Mouse (Mus musculus): ENCODE data around the gene Olfr1447. TPM values are rescaled to one million over a fixed set of nuclear protein-coding genes. Genes with fewer than 3 reads are reported as not detected.

Gene Olfr1447
- not detected in 2 replicates for polyA plus RNA-seq (2015; fragmentation: Nextera tagmentation; extraction: Ambion mirVana)

- Histone ChIP-seq H3K4me2 (ENCODE audit: low read depth, low read length) (no peak within 1 kb of the TSS), H3K36me3 (replicated peaks; ENCODE audit: insufficient read depth, low read length) (no peaks in the 10 kb centered on the region), H3K4me1 (ENCODE audit: insufficient read depth) (no peaks in the 10 kb centered on the region), H3K4me3 (ENCODE audit: low read depth, low read length) (no peak within 1 kb of the TSS), H3K9me3 (ENCODE audit: low read length) (no peaks in the 10 kb centered on the region), H3K27ac (ENCODE audit: low read depth) (no peak within 1 kb of the TSS), H3K27me3 (ENCODE audit: insufficient read depth, low read length) (no peaks in the 10 kb centered on the region), H3K9ac (replicated peaks) (no peak within 1 kb of the TSS)
- WGBS (ENCODE audit: insufficient replicate concordance), result 83% methylated on average over 1 of the region's 1 CpGs
- no peak for ATAC-seq
- TF ChIP-seq EP300 (IDR thresholded peaks at IDR 0.05; ENCODE audit: low read depth) (no peak), CTCF (IDR thresholded peaks at IDR 0.05; ENCODE audit: low read depth) (no peak)
- DNase-seq, result no peak
These were observed at the start of gene Olfr1447 for GRCm38 (mm10) chr19:12903643-12904042. Gene Olfr1447, minus strand, starts transcription at chr19:12903743.

GRCm38 (mm10) chr19:12949958-12950357, 46.4 kb upstream of the Olfr1447 start, which contains the start of gene Olfr1450:
Gene Olfr1450, plus strand, starts transcription at chr19:12950258.
- no peak for DNase-seq
- Histone ChIP-seq H3K27ac (ENCODE audit: low read depth) (no peak within 1 kb of the TSS), H3K4me2 (ENCODE audit: low read depth, low read length) (no peak within 1 kb of the TSS), H3K27me3 (ENCODE audit: insufficient read depth, low read length) (no peaks in the 10 kb centered on the region), H3K9me3 (ENCODE audit: low read length) (no peaks in the 10 kb centered on the region; the same call in 1 of the 2 replicates), H3K36me3 (replicated peaks; ENCODE audit: insufficient read depth, low read length) (no peaks in the 10 kb centered on the region), H3K4me3 (ENCODE audit: low read depth, low read length) (no peak within 1 kb of the TSS), H3K9ac (replicated peaks) (no peak within 1 kb of the TSS), H3K4me1 (ENCODE audit: insufficient read depth) (no peaks in the 10 kb centered on the region)
- no peak for TF ChIP-seq EP300 (IDR thresholded peaks at IDR 0.05; ENCODE audit: low read depth)
- no peak for TF ChIP-seq CTCF (IDR thresholded peaks at IDR 0.05; ENCODE audit: low read depth)
- no peak for ATAC-seq
- WGBS (ENCODE audit: insufficient replicate concordance), result 85% methylated on average over 1 of the region's 1 CpGs

- Histone ChIP-seq H3K4me1 (ENCODE audit: insufficient read depth) (no peaks in the 10 kb centered on the region), H3K4me2 (ENCODE audit: low read depth, low read length) (no peak within 1 kb of the TSS), H3K27ac (ENCODE audit: low read depth) (no peak within 1 kb of the TSS), H3K27me3 (ENCODE audit: insufficient read depth, low read length) (no peaks in the 10 kb centered on the region), H3K36me3 (replicated peaks; ENCODE audit: insufficient read depth, low read length) (no peaks in the 10 kb centered on the region), H3K9ac (replicated peaks) (no peak within 1 kb of the TSS), H3K9me3 (ENCODE audit: low read length) (no peaks in the 10 kb centered on the region), H3K4me3 (ENCODE audit: low read depth, low read length) (no peak within 1 kb of the TSS)
- DNase-seq (no peak), ATAC-seq (no peak)
- no peak for TF ChIP-seq CTCF (IDR thresholded peaks at IDR 0.05; ENCODE audit: low read depth)
- TF ChIP-seq EP300 (IDR thresholded peaks at IDR 0.05; ENCODE audit: low read depth), result no peak
These were observed 27.0 kb upstream of the Olfr1447 start, which contains the start of gene Olfr1449 for GRCm38 (mm10) chr19:12930540-12930939. Gene Olfr1449, plus strand, starts transcription at chr19:12930840.

- H3K4me3 ChIP-seq (ENCODE audit: low read depth, low read length), result no peak within 1 kb of the TSS
- 72% methylated on average over 1 of the region's 1 CpGs for WGBS (ENCODE audit: insufficient replicate concordance)
- H3K27ac ChIP-seq (ENCODE audit: low read depth), result no peak within 1 kb of the TSS
- no peaks in the 10 kb centered on the region for H3K4me1 ChIP-seq (ENCODE audit: insufficient read depth)
- ATAC-seq (no peak), DNase-seq (no peak)
- H3K4me2 ChIP-seq (ENCODE audit: low read depth, low read length), result no peak within 1 kb of the TSS
- H3K27me3 ChIP-seq (ENCODE audit: insufficient read depth, low read length), result no peaks in the 10 kb centered on the region
- TF ChIP-seq EP300 (IDR thresholded peaks at IDR 0.05; ENCODE audit: low read depth), result no peak
- no peak for TF ChIP-seq CTCF (IDR thresholded peaks at IDR 0.05; ENCODE audit: low read depth)
- no peaks in the 10 kb centered on the region for H3K9me3 ChIP-seq (ENCODE audit: low read length)
- no peak within 1 kb of the TSS for H3K9ac ChIP-seq (replicated peaks)
- no peaks in the 10 kb centered on the region for H3K36me3 ChIP-seq (replicated peaks; ENCODE audit: insufficient read depth, low read length)
These were observed 20.8 kb upstream of the Olfr1447 start, which contains the start of gene Olfr1448 for GRCm38 (mm10) chr19:12924319-12924718. Gene Olfr1448, minus strand, starts transcription at chr19:12924419.

- TF ChIP-seq EP300 (IDR thresholded peaks at IDR 0.05; ENCODE audit: low read depth) (no peak), CTCF (IDR thresholded peaks at IDR 0.05; ENCODE audit: low read depth) (no peak)
- no peak within 1 kb of the TSS for H3K9ac ChIP-seq (replicated peaks)
- H3K27me3 ChIP-seq (ENCODE audit: insufficient read depth, low read length), result no peaks in the 10 kb centered on the region
- H3K27ac ChIP-seq (ENCODE audit: low read depth), result no peak within 1 kb of the TSS
- no peak within 1 kb of the TSS for H3K4me3 ChIP-seq (ENCODE audit: low read depth, low read length)
- no peaks in the 10 kb centered on the region for H3K36me3 ChIP-seq (replicated peaks; ENCODE audit: insufficient read depth, low read length)
- DNase-seq (no peak), ATAC-seq (no peak)
- H3K4me1 ChIP-seq (ENCODE audit: insufficient read depth), result no peaks in the 10 kb centered on the region
- WGBS (ENCODE audit: insufficient replicate concordance), result 75% methylated on average over 1 of the region's 1 CpGs
- no peaks in the 10 kb centered on the region for H3K9me3 ChIP-seq (ENCODE audit: low read length)
- no peak within 1 kb of the TSS for H3K4me2 ChIP-seq (ENCODE audit: low read depth, low read length)
These were observed 10.1 kb downstream of the Olfr1447 start, which contains the start of gene Olfr1446 for GRCm38 (mm10) chr19:12893424-12893823. Gene Olfr1446, minus strand, starts transcription at chr19:12893524.

GRCm38 (mm10) chr19:12883555-12883954, 20.0 kb downstream of the Olfr1447 start, which contains the start of gene Olfr1445:
Gene Olfr1445, plus strand, starts transcription at chr19:12883855.
- no peaks in the 10 kb centered on the region for H3K36me3 ChIP-seq (replicated peaks; ENCODE audit: insufficient read depth, low read length)
- H3K4me3 ChIP-seq (ENCODE audit: low read depth, low read length), result no peak within 1 kb of the TSS
- TF ChIP-seq EP300 (IDR thresholded peaks at IDR 0.05; ENCODE audit: low read depth) (no peak), CTCF (IDR thresholded peaks at IDR 0.05; ENCODE audit: low read depth) (no peak)
- no peaks in the 10 kb centered on the region for H3K9me3 ChIP-seq (ENCODE audit: low read length)
- no peak within 1 kb of the TSS for H3K27ac ChIP-seq (ENCODE audit: low read depth)
- 62% methylated on average over 2 of the region's 2 CpGs for WGBS (ENCODE audit: insufficient replicate concordance)
- ATAC-seq (no peak), DNase-seq (no peak)
- H3K4me1 ChIP-seq (ENCODE audit: insufficient read depth), result no peaks in the 10 kb centered on the region
- H3K9ac ChIP-seq (replicated peaks), result no peak within 1 kb of the TSS
- H3K27me3 ChIP-seq (ENCODE audit: insufficient read depth, low read length), result no peaks in the 10 kb centered on the region
- no peak within 1 kb of the TSS for H3K4me2 ChIP-seq (ENCODE audit: low read depth, low read length)

Measured in liver, postnatal 0 days (tissue).